Mouse (Mus musculus): ENCODE measurements at regions not wholly inside any gene's neighbourhood (a gene's known extent, or its start where the extent isn't known, plus 50 kb on each side); places are given as distances from the start of the nearest gene placed in this dataset.

DNA sequence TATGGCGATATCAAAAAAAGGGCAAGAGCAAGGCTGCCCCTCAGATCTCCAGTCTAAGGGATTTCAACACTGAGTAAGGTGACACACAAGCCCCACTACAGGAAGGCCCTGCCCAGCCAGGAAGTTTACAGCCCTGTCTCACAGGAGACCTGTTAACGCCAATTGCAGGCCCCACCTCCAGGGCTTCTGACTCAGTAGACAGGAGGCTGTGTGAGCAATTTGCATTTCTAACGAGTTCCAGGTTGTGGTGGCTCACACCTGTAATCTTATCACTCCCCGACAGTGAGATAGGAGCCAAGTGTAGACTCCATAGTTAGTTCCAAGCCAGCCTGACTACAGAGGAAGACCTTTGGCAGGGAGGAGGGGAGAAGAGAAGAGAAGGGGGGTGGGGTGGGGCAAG, 500.4 kb upstream of the Gm765 start:
- TF ChIP-seq POLR2A (IDR thresholded peaks at IDR 0.05; ENCODE audit: low read depth, low read length) (no peak), CTCF (IDR thresholded peaks at IDR 0.05; ENCODE audit: borderline replicate concordance, insufficient read depth, low read length) (no peak)

Measured in embryonic fibroblast, embryonic 13.5 days (primary cell).